Mouse (Mus musculus) heart, embryonic 12.5 days (tissue): Measurements from ENCODE around the gene Sox11. TPM values are rescaled to one million over a fixed set of nuclear protein-coding genes. Genes with fewer than 3 reads are reported as not detected.

Experiments
- ATAC-seq: fragments of 200-750 bp; cut with Nextera tagmentation; 2 replicates; pipeline ENCODE4 v1.8.0; 2017; ENCODE audit warnings: moderate TSS enrichment, moderate library complexity; ENCODE audit not compliant: insufficient number of reproducible peaks, low FRiP score
- H3K27ac ChIP-seq: fragments of 300-500 bp; sonication (generic); 2 replicates; pipeline ENCODE4 v1.5.1; 2016; ENCODE audit warnings: mild to moderate bottlenecking, moderate library complexity; ENCODE audit not compliant: poor library complexity, severe bottlenecking
- H3K27me3 ChIP-seq: fragments of 300-500 bp; sonication (generic); replicated peaks from 2 replicates; pipeline ENCODE4 v1.6.1; 2016; ENCODE audit warnings: mild to moderate bottlenecking, moderate library complexity
- H3K36me3 ChIP-seq: fragments of 300-500 bp; sonication (generic); 2 replicates; pipeline ENCODE4 v1.6.1; 2016; ENCODE audit warnings: mild to moderate bottlenecking, moderate library complexity
- H3K4me1 ChIP-seq: fragments of 300-500 bp; sonication (generic); replicated peaks from 2 replicates; pipeline ENCODE4 v1.6.1; 2016; ENCODE audit warnings: mild to moderate bottlenecking
- H3K4me2 ChIP-seq: fragments of 300-500 bp; sonication (generic); 2 replicates; pipeline ENCODE4 v1.6.1; 2016; ENCODE audit warnings: mild to moderate bottlenecking, moderate library complexity
- H3K4me3 ChIP-seq: fragments of 300-500 bp; sonication (generic); 2 replicates; pipeline ENCODE4 v1.5.1; 2016; ENCODE audit warnings: mild to moderate bottlenecking
- H3K9ac ChIP-seq: fragments of 300-500 bp; sonication (generic); 2 replicates; pipeline ENCODE4 v1.6.1; 2016; ENCODE audit warnings: mild to moderate bottlenecking, moderate library complexity
- H3K9me3 ChIP-seq: fragments of 300-500 bp; sonication (generic); replicated peaks from 2 replicates; pipeline ENCODE4 v1.6.1; 2016; ENCODE audit warnings: mild to moderate bottlenecking, moderate library complexity
- WGBS: fragments of 180-500 bp; shearing (Covaris S2); methylation state at CpG from one replicate; pipeline ENCODE4 v1.1.7; 2016; 5-methylcytosine and 5-hydroxymethylcytosine counted together
- polyA plus RNA-seq: library from polyadenylated mRNA; unstranded; fragments of >200 nt; fragmentation: Nextera tagmentation; extraction: Ambion mirVana; gene quantifications from 2 replicates; pipeline ENCODE4 v1.2.1, GENCODE M21; 2016

Sox11 gene
- polyA plus RNA-seq, 1 experiment from 2014 or later, result 25.1 TPM

- Histone ChIP-seq H3K9ac (no peak overlapping the region), H3K36me3 (no peaks in the 10 kb centered on the region), H3K27ac (no peak overlapping the region), H3K9me3 (no peaks in the 10 kb centered on the region), H3K4me1 (peaks cover 19% of the 10 kb centered on the region), H3K27me3 (peaks cover 14% of the 10 kb centered on the region; the same call in 1 of the 2 replicates), H3K4me2 (no peak overlapping the region), H3K4me3 (no peak overlapping the region)
- WGBS, result 44% methylated on average over 6 of the region's 6 CpGs
- no peak for ATAC-seq
These were observed 39.2 kb downstream of the Sox11 start for GRCm38 (mm10) chr12:27303190-27303589.

DNA sequence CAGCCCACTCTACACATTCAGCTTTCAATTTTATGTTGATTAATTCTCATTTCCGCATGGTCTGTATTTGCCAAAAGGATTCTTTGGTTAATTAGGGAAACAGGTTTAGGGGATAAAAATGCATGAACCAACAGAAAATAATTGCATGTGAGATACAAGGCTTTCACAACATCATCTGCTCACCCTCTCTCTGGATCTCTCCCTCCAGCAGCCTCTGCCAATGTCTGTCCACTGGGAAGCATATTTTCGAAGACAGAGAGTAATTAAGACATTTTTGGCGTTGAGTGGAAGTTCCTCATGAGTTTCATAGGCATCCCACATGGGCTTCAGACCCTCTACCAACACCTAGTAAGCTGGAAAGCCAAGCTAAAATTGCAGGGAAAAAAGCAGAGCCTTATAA lies 43.7 kb downstream of the Sox11 start:
- no peak for ATAC-seq
- Histone ChIP-seq H3K4me1 (peaks cover 13% of the 10 kb centered on the region), H3K4me3 (no peak overlapping the region), H3K9me3 (no peaks in the 10 kb centered on the region), H3K27ac (no peak overlapping the region), H3K36me3 (no peaks in the 10 kb centered on the region), H3K4me2 (no peak overlapping the region), H3K9ac (no peak overlapping the region), H3K27me3 (peaks cover 14% of the 10 kb centered on the region; the same call in 1 of the 2 replicates)
- WGBS, result 77% methylated on average over 3 of the region's 3 CpGs

GRCm38 (mm10) chr12:27294191-27294590 lies 48.2 kb downstream of the Sox11 start:
- H3K4me1 ChIP-seq, result peaks cover 31% of the 10 kb centered on the region
- no peak overlapping the region for H3K4me3 ChIP-seq
- peaks cover 12% of the 10 kb centered on the region for H3K27me3 ChIP-seq
- 13% methylated on average over 1 of the region's 1 CpGs for WGBS
- no peaks in the 10 kb centered on the region for H3K9me3 ChIP-seq
- H3K27ac ChIP-seq, result no peak overlapping the region
- H3K36me3 ChIP-seq, result no peaks in the 10 kb centered on the region
- H3K4me2 ChIP-seq, result no peak overlapping the region
- ATAC-seq, result no peak
- H3K9ac ChIP-seq, result no peak overlapping the region

- Histone ChIP-seq H3K4me1 (peaks cover 31% of the 10 kb centered on the region), H3K4me2 (no peak overlapping the region), H3K27ac (no peak overlapping the region), H3K4me3 (no peak overlapping the region), H3K36me3 (no peaks in the 10 kb centered on the region), H3K27me3 (peaks cover 10% of the 10 kb centered on the region), H3K9me3 (no peaks in the 10 kb centered on the region), H3K9ac (no peak overlapping the region)
- ATAC-seq, result no peak
- WGBS, result 57% methylated on average over 10 of the region's 10 CpGs
These were observed 48.6 kb downstream of the Sox11 start for GRCm38 (mm10) chr12:27293736-27294135.

DNA sequence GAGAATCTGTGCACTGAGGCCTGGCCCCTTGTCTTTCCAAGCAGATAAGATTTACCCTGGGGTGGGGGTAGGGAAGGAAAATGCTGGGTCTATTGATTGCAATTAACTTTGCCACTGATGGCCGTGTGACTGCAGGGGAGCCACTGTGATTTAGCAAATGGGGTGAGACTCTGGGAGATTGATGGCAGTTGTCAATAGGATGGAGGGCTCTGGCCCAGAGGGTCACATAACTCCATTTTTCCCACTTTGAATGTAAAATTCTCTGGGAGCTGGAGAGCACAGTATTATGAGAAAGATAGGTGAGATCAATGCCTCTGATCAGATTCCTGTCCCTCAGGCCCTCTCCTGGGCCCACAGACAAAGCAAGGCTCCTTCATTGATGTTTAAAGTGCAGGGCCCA lies 49.2 kb downstream of the Sox11 start:
- no peak overlapping the region for H3K4me3 ChIP-seq
- peaks cover 31% of the 10 kb centered on the region for H3K4me1 ChIP-seq
- WGBS, result 52% methylated on average over 1 of the region's 1 CpGs
- no peak overlapping the region for H3K27ac ChIP-seq
- no peaks in the 10 kb centered on the region for H3K9me3 ChIP-seq
- H3K9ac ChIP-seq, result no peak overlapping the region
- ATAC-seq, result no peak
- H3K27me3 ChIP-seq, result peaks cover 11% of the 10 kb centered on the region
- no peaks in the 10 kb centered on the region for H3K36me3 ChIP-seq
- no peak overlapping the region for H3K4me2 ChIP-seq
